Mouse (Mus musculus): ENCODE data around the gene Acacb. TPM values are rescaled to one million over a fixed set of nuclear protein-coding genes. Genes with fewer than 3 reads are reported as not detected.

The Acacb gene
- 2.1 and 4.5 TPM in 2 replicates for polyA plus RNA-seq (2014; fragmentation: Nextera tagmentation; extraction: Ambion mirVana)

- WGBS: 24% methylated on average over 19 of the region's 19 CpGs
- DNase-seq (ENCODE audit: low spot score) (peak; percentile 33), ATAC-seq (ENCODE audit: insufficient number of reproducible peaks, low FRiP score, low TSS enrichment, low read depth) (no peak)
- Histone ChIP-seq H3K36me3 (ENCODE audit: control insufficient read depth, insufficient read depth, low read length) (no peaks in the 10 kb centered on the region), H3K27me3 (ENCODE audit: control insufficient read depth, insufficient read depth, low read length) (no peaks in the 10 kb centered on the region), H3K4me1 (ENCODE audit: control insufficient read depth, insufficient read depth, low read length) (peaks cover 9% of the 10 kb centered on the region), H3K4me2 (ENCODE audit: low read depth, severe bottlenecking) (no peak within 1 kb of the TSS), H3K9me3 (ENCODE audit: control insufficient read depth, low read length) (no peaks in the 10 kb centered on the region), H3K27ac (replicated peaks; ENCODE audit: low read depth, low read length) (no peak within 1 kb of the TSS), H3K9ac (ENCODE audit: low read length) (no peak within 1 kb of the TSS), H3K4me3 (ENCODE audit: low read depth, low read length) (no peak within 1 kb of the TSS)
Observed at GRCm38 (mm10) chr5:114146028-114146888, at the start of gene Acacb. Gene Acacb (plus strand): TSS chr5:114146535.

GRCm38 (mm10) chr5:114099709-114100389 lies 46.5 kb upstream of the Acacb start:
- Histone ChIP-seq H3K27me3 (ENCODE audit: control insufficient read depth, insufficient read depth, low read length) (no peaks in the 10 kb centered on the region), H3K4me1 (ENCODE audit: control insufficient read depth, insufficient read depth, low read length) (peaks cover 7% of the 10 kb centered on the region), H3K4me3 (ENCODE audit: low read depth, low read length) (peak overlapping the region; percentile 81), H3K27ac (replicated peaks; ENCODE audit: low read depth, low read length) (peak overlapping the region; percentile 32), H3K9ac (ENCODE audit: low read length) (peak overlapping the region; percentile 89), H3K9me3 (ENCODE audit: control insufficient read depth, low read length) (no peaks in the 10 kb centered on the region), H3K4me2 (ENCODE audit: low read depth, severe bottlenecking) (peak overlapping the region; percentile 80), H3K36me3 (ENCODE audit: control insufficient read depth, insufficient read depth, low read length) (no peaks in the 10 kb centered on the region; the same call in 1 of the 2 replicates)
- ATAC-seq (ENCODE audit: insufficient number of reproducible peaks, low FRiP score, low TSS enrichment, low read depth) (peak; percentile 89), DNase-seq (ENCODE audit: low spot score) (peak; percentile 97)
- 7% methylated on average over 37 of the region's 37 CpGs for WGBS

- no peaks in the 10 kb centered on the region; the same call in 1 of the 2 replicates for H3K36me3 ChIP-seq (ENCODE audit: control insufficient read depth, insufficient read depth, low read length)
- DNase-seq (ENCODE audit: low spot score) (peak; percentile 27), ATAC-seq (ENCODE audit: insufficient number of reproducible peaks, low FRiP score, low TSS enrichment, low read depth) (peak; percentile 71; the same call in 1 of the 2 replicates)
- H3K4me3 ChIP-seq (ENCODE audit: low read depth, low read length): peak overlapping the region; percentile 81
- 3% methylated on average over 51 of the region's 64 CpGs for WGBS
- H3K9ac ChIP-seq (ENCODE audit: low read length): peak overlapping the region; percentile 89
- peaks cover 7% of the 10 kb centered on the region for H3K4me1 ChIP-seq (ENCODE audit: control insufficient read depth, insufficient read depth, low read length)
- no peaks in the 10 kb centered on the region for H3K9me3 ChIP-seq (ENCODE audit: control insufficient read depth, low read length)
- no peak overlapping the region for H3K27ac ChIP-seq (replicated peaks; ENCODE audit: low read depth, low read length)
- peak overlapping the region; percentile 80 for H3K4me2 ChIP-seq (ENCODE audit: low read depth, severe bottlenecking)
- no peaks in the 10 kb centered on the region for H3K27me3 ChIP-seq (ENCODE audit: control insufficient read depth, insufficient read depth, low read length)
Observed at GRCm38 (mm10) chr5:114100390-114101099, 45.8 kb upstream of the Acacb start.

GRCm38 (mm10) chr5:114101873-114102272 lies 44.5 kb upstream of the Acacb start:
- H3K27ac ChIP-seq (replicated peaks; ENCODE audit: low read depth, low read length): no peak overlapping the region
- H3K36me3 ChIP-seq (ENCODE audit: control insufficient read depth, insufficient read depth, low read length): peaks cover 6% of the 10 kb centered on the region; the same call in 1 of the 2 replicates
- no peak overlapping the region for H3K4me3 ChIP-seq (ENCODE audit: low read depth, low read length)
- H3K27me3 ChIP-seq (ENCODE audit: control insufficient read depth, insufficient read depth, low read length): no peaks in the 10 kb centered on the region
- ATAC-seq (ENCODE audit: insufficient number of reproducible peaks, low FRiP score, low TSS enrichment, low read depth) (no peak), DNase-seq (ENCODE audit: low spot score) (no peak)
- H3K9me3 ChIP-seq (ENCODE audit: control insufficient read depth, low read length): no peaks in the 10 kb centered on the region
- peaks cover 7% of the 10 kb centered on the region for H3K4me1 ChIP-seq (ENCODE audit: control insufficient read depth, insufficient read depth, low read length)
- 86% methylated on average over 4 of the region's 4 CpGs for WGBS
- no peak overlapping the region for H3K9ac ChIP-seq (ENCODE audit: low read length)
- H3K4me2 ChIP-seq (ENCODE audit: low read depth, severe bottlenecking): no peak overlapping the region

GRCm38 (mm10) chr5:114102807-114103206 lies 43.5 kb upstream of the Acacb start:
- Histone ChIP-seq H3K4me3 (ENCODE audit: low read depth, low read length) (no peak overlapping the region), H3K36me3 (ENCODE audit: control insufficient read depth, insufficient read depth, low read length) (peaks cover 6% of the 10 kb centered on the region; the same call in 1 of the 2 replicates), H3K9ac (ENCODE audit: low read length) (no peak overlapping the region), H3K4me1 (ENCODE audit: control insufficient read depth, insufficient read depth, low read length) (peaks cover 7% of the 10 kb centered on the region), H3K4me2 (ENCODE audit: low read depth, severe bottlenecking) (no peak overlapping the region), H3K27ac (replicated peaks; ENCODE audit: low read depth, low read length) (no peak overlapping the region), H3K27me3 (ENCODE audit: control insufficient read depth, insufficient read depth, low read length) (no peaks in the 10 kb centered on the region), H3K9me3 (ENCODE audit: control insufficient read depth, low read length) (no peaks in the 10 kb centered on the region)
- WGBS: 85% methylated on average over 1 of the region's 1 CpGs
- no peak for DNase-seq (ENCODE audit: low spot score)
- ATAC-seq (ENCODE audit: insufficient number of reproducible peaks, low FRiP score, low TSS enrichment, low read depth): no peak

- Histone ChIP-seq H3K27me3 (ENCODE audit: control insufficient read depth, insufficient read depth, low read length) (no peaks in the 10 kb centered on the region), H3K4me2 (ENCODE audit: low read depth, severe bottlenecking) (no peak overlapping the region), H3K4me3 (ENCODE audit: low read depth, low read length) (no peak overlapping the region), H3K9me3 (ENCODE audit: control insufficient read depth, low read length) (no peaks in the 10 kb centered on the region), H3K4me1 (ENCODE audit: control insufficient read depth, insufficient read depth, low read length) (no peaks in the 10 kb centered on the region), H3K9ac (ENCODE audit: low read length) (no peak overlapping the region), H3K27ac (replicated peaks; ENCODE audit: low read depth, low read length) (no peak overlapping the region), H3K36me3 (ENCODE audit: control insufficient read depth, insufficient read depth, low read length) (peaks cover 16% of the 10 kb centered on the region; the same call in 1 of the 2 replicates)
- no peak for ATAC-seq (ENCODE audit: insufficient number of reproducible peaks, low FRiP score, low TSS enrichment, low read depth)
- no peak for DNase-seq (ENCODE audit: low spot score)
- 78% methylated on average over 16 of the region's 16 CpGs for WGBS
Observed at GRCm38 (mm10) chr5:114106391-114106935, 39.9 kb upstream of the Acacb start.

GRCm38 (mm10) chr5:114113334-114113733 lies 33.0 kb upstream of the Acacb start:
- Histone ChIP-seq H3K4me1 (ENCODE audit: control insufficient read depth, insufficient read depth, low read length) (no peaks in the 10 kb centered on the region), H3K36me3 (ENCODE audit: control insufficient read depth, insufficient read depth, low read length) (peaks cover 23% of the 10 kb centered on the region; the same call in 1 of the 2 replicates), H3K27ac (replicated peaks; ENCODE audit: low read depth, low read length) (no peak overlapping the region), H3K4me3 (ENCODE audit: low read depth, low read length) (no peak overlapping the region), H3K4me2 (ENCODE audit: low read depth, severe bottlenecking) (no peak overlapping the region), H3K9me3 (ENCODE audit: control insufficient read depth, low read length) (no peaks in the 10 kb centered on the region), H3K9ac (ENCODE audit: low read length) (no peak overlapping the region), H3K27me3 (ENCODE audit: control insufficient read depth, insufficient read depth, low read length) (no peaks in the 10 kb centered on the region)
- WGBS: 87% methylated on average over 6 of the region's 6 CpGs
- ATAC-seq (ENCODE audit: insufficient number of reproducible peaks, low FRiP score, low TSS enrichment, low read depth): no peak
- no peak for DNase-seq (ENCODE audit: low spot score)

- no peaks in the 10 kb centered on the region for H3K27me3 ChIP-seq (ENCODE audit: control insufficient read depth, insufficient read depth, low read length)
- DNase-seq (ENCODE audit: low spot score) (no peak), ATAC-seq (ENCODE audit: insufficient number of reproducible peaks, low FRiP score, low TSS enrichment, low read depth) (no peak)
- peaks cover 13% of the 10 kb centered on the region; the same call in 1 of the 2 replicates for H3K36me3 ChIP-seq (ENCODE audit: control insufficient read depth, insufficient read depth, low read length)
- H3K9me3 ChIP-seq (ENCODE audit: control insufficient read depth, low read length): no peaks in the 10 kb centered on the region
- no peak overlapping the region for H3K4me3 ChIP-seq (ENCODE audit: low read depth, low read length)
- H3K4me1 ChIP-seq (ENCODE audit: control insufficient read depth, insufficient read depth, low read length): no peaks in the 10 kb centered on the region
- H3K9ac ChIP-seq (ENCODE audit: low read length): no peak overlapping the region
- WGBS: 91% methylated on average over 5 of the region's 5 CpGs
- H3K27ac ChIP-seq (replicated peaks; ENCODE audit: low read depth, low read length): no peak overlapping the region
- H3K4me2 ChIP-seq (ENCODE audit: low read depth, severe bottlenecking): no peak overlapping the region
Observed at GRCm38 (mm10) chr5:114115030-114115429, 31.3 kb upstream of the Acacb start.

Measured in limb, embryonic 11.5 days (tissue).